Mouse (Mus musculus) G1E (cell line): ENCODE measurements at regions not wholly inside any gene's neighbourhood (a gene's known extent, or its start where the extent isn't known, plus 50 kb on each side); places are given as distances from the start of the nearest gene placed in this dataset.

Experiments used
- CTCF ChIP-seq: IDR thresholded peaks from 2 replicates; pipeline ENCODE4 v1.5.1; 2012; ENCODE audit warnings: low read depth, low read length, inconsistent platforms, mixed read lengths
- GATA2 ChIP-seq: IDR thresholded peaks from 2 replicates; pipeline ENCODE4 v1.6.1; 2012; ENCODE audit warnings: low read depth, low read length, inconsistent platforms, borderline replicate concordance
- POLR2AphosphoS5 ChIP-seq: IDR thresholded peaks from 2 replicates; pipeline ENCODE4 v1.6.1; 2012; ENCODE audit warnings: low read depth, low read length, inconsistent platforms; ENCODE audit not compliant: insufficient replicate concordance

GRCm38 (mm10) chr2:103896160-103896559, 61.6 kb upstream of the Lmo2 start:
- TF ChIP-seq POLR2AphosphoS5 (no peak), CTCF (no peak), GATA2 (no peak)
